Mouse (Mus musculus): Measurements from ENCODE around the gene Tmem270. TPM values are rescaled to one million over a fixed set of nuclear protein-coding genes. Genes with fewer than 3 reads are reported as not detected.

The Tmem270 gene
- not detected in 2 replicates for polyA plus RNA-seq (2015; fragmentation: Nextera tagmentation; extraction: Ambion mirVana)

DNA sequence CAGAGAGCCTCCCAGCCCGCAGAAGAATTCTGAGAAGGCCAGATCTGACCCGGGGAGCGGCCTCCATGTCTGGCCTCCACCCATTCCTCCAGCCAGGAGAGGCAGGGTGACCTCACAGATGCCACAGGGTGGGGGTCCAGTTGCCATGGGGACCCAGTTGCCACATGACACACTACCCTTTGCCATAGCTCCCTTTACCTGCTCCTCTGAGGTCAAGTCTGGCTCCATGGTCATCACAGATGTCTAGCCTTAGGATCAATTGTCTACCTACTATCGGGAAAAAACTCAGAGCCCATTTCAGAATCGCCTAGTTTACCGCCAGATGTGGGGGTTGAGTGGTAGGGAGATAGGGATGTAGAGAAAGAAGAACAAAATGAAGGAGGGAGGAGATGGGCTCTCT, at the start of gene Tmem270:
Tmem270 (minus strand) TSS at position 101 of the 400 bp plus-strand sequence.
- no peak within 1 kb of the TSS for H3K27ac ChIP-seq
- WGBS, result 83% methylated on average over 6 of the region's 6 CpGs
- H3K4me3 ChIP-seq (replicated peaks), result no peak within 1 kb of the TSS
- 0 out of 2 replicates have a peak, but pooled peaks have one; percentile 11 for ATAC-seq (ENCODE audit: insufficient read depth, low FRiP score, low read depth)
- H3K4me1 ChIP-seq, result no peaks in the 10 kb centered on the region
- H3K9me3 ChIP-seq, result no peaks in the 10 kb centered on the region
- H3K9ac ChIP-seq, result no peak within 1 kb of the TSS
- no peaks in the 10 kb centered on the region for H3K36me3 ChIP-seq
- no peaks in the 10 kb centered on the region for H3K27me3 ChIP-seq (replicated peaks)
- no peak within 1 kb of the TSS for H3K4me2 ChIP-seq

DNA sequence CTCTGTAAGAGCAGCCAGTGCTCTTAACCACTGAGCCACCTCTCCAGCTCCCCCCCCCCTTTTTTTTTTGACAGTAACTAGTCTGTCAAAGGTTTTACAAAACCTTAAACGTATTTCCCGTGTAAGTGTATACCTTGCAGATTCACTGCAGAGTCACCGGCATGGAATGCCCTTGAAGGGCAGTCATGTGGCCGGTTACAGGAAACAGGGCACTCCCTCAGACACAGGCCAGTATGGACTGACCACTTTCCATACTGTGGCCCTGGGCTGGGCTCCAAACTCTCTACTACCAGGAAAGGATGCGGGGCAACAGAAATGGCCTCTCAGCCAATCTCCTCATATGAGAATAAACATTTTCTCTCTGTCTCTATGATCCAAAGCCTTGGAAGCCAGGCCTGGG, 49.0 kb upstream of the Tmem270 start:
- no peak for ATAC-seq (ENCODE audit: insufficient read depth, low FRiP score, low read depth)
- H3K9ac ChIP-seq, result no peak overlapping the region
- H3K27ac ChIP-seq, result no peak overlapping the region
- H3K36me3 ChIP-seq, result no peaks in the 10 kb centered on the region
- H3K27me3 ChIP-seq (replicated peaks), result no peaks in the 10 kb centered on the region
- 64% methylated on average over 5 of the region's 5 CpGs for WGBS
- no peak overlapping the region for H3K4me2 ChIP-seq
- H3K9me3 ChIP-seq, result no peaks in the 10 kb centered on the region
- H3K4me3 ChIP-seq (replicated peaks), result no peak overlapping the region
- H3K4me1 ChIP-seq, result peaks cover 9% of the 10 kb centered on the region

DNA sequence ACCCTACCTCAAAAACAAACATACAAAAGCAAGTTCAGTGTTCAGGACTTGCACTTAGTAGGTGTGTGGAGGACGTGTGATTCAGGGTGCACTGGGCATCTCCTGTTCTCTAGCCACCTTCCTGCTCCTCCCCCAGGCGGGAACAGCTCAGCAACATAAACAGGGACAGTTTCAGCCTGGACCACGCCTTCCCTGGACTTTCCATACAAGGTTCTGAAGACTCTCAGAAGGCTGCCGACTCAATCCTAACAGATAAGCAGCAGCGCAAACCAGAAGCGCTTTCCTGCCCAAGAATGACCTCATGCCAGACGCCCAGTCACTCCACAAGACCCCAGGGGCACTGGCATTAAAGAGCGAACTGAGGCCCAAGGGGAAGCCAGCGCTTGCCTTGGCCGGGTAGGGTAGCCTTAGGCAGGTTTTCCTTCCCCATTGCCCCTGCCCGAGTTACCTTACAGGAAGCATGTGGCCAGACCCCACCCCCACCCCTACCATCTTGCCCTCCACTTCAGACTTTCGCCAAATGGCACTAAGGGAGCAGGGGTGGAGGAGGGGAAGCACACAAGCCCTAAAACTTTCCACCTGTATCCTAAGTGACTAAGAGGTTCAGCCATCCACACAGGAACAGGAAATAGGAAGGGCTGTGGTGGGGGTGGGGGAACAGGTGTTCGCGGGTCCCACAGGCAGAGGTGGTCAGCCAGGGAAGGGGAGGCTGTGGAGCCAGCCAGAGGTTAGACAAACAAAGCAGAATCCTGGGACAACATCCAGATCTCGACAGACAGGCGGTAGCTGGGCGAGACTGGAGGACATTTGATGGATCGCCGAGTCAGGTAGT, 44.7 kb upstream of the Tmem270 start:
- peak; percentile 32; the same call in 1 of the 2 replicates for ATAC-seq (ENCODE audit: insufficient read depth, low FRiP score, low read depth)
- 6% methylated on average over 19 of the region's 19 CpGs for WGBS
- Histone ChIP-seq H3K27ac (peak overlapping the region; percentile 81), H3K4me3 (replicated peaks) (0 out of 2 replicates have a peak overlapping the region, but pooled peaks have one; percentile 1), H3K9me3 (no peaks in the 10 kb centered on the region), H3K4me2 (peak overlapping the region; percentile 47), H3K27me3 (replicated peaks) (0 out of 2 replicates have a peak, but pooled peaks cover 7% of the 10 kb centered on the region), H3K4me1 (peaks cover 17% of the 10 kb centered on the region), H3K36me3 (no peaks in the 10 kb centered on the region), H3K9ac (no peak overlapping the region)

DNA sequence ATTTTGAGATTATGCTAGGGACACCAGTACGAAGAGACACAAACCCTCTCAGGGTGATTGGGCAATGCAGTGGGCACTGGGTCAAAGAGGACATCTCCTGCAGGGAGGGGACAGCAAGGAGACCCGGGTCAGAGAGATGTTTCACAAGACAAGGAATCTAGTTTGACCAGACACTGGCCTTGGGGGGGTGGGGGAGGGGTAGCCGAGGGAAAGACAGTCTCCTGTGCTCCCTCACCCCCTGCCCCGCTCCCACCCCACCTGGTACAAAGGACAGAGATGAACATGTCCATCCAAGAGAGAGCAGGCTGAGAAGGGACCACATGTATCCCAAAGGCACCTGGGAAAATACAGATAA, 41.5 kb upstream of the Tmem270 start:
- no peak for ATAC-seq (ENCODE audit: insufficient read depth, low FRiP score, low read depth)
- H3K4me1 ChIP-seq, result peaks cover 17% of the 10 kb centered on the region
- H3K4me3 ChIP-seq (replicated peaks), result no peak overlapping the region
- H3K4me2 ChIP-seq, result no peak overlapping the region
- WGBS, result 53% methylated on average over 4 of the region's 4 CpGs
- 0 out of 2 replicates have a peak, but pooled peaks cover 12% of the 10 kb centered on the region for H3K27me3 ChIP-seq (replicated peaks)
- H3K9me3 ChIP-seq, result no peaks in the 10 kb centered on the region
- no peak overlapping the region for H3K9ac ChIP-seq
- H3K27ac ChIP-seq, result peak overlapping the region; percentile 85; the same call in 1 of the 2 replicates
- H3K36me3 ChIP-seq, result no peaks in the 10 kb centered on the region

DNA sequence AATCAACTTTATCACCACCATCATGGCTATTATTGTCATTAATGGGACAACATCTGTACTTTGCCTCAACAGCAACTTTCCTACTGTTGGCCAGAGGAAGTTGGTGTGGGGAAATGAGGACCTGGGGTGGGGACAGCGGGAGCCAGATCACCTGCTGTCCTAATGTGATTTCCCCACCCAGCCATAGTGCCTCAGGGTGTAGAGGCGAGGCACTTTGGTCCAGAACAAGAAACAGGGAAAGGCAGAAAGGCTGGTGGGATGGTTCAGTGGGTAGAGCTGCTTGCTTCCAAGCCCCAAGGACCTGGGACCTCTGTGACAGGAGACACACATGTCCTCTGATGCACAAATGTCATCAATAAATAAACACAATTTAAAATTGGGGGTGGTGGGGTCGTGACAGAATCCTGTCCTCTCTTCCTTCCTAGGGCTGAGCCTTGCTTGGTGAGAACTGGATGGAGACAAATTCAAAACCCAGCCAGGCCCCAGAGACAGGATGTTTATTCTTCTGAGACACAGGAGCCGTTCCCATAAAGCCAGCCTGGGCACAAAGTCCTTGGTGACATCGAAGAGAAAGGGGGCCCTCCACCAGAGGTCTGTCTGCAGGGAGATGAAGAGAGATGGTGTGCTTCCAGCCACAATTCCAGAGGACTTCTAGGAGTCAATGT, 41.0 kb upstream of the Tmem270 start:
- 38% methylated on average over 5 of the region's 5 CpGs for WGBS
- peak overlapping the region; percentile 85 for H3K27ac ChIP-seq
- no peaks in the 10 kb centered on the region for H3K36me3 ChIP-seq
- no peak overlapping the region for H3K9ac ChIP-seq
- peak overlapping the region; percentile 43 for H3K4me2 ChIP-seq
- H3K9me3 ChIP-seq, result no peaks in the 10 kb centered on the region
- H3K4me3 ChIP-seq (replicated peaks), result no peak overlapping the region
- H3K4me1 ChIP-seq, result peaks cover 17% of the 10 kb centered on the region
- H3K27me3 ChIP-seq (replicated peaks), result 0 out of 2 replicates have a peak, but pooled peaks cover 12% of the 10 kb centered on the region
- ATAC-seq (ENCODE audit: insufficient read depth, low FRiP score, low read depth), result no peak

DNA sequence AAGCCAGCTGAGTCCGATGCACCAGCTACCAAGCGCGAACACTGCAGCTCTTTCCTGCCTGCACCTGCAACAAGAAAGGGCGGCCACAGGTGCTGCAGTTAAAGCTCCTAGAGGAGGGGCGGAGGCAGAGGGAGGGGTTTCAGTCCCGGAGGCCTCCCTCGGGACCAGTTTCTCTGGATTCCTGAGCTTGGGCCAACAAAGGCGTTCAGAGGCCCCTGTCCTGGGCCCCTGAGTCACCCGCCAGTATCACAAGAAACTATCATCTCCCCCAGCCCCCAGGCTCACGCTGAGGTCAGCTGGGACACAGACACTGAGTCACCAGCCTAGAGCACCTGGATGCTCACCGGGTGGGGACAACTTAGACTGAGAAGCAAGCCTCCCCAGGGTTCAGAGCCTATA, 40.3 kb upstream of the Tmem270 start, which contains the start of gene Cldn4:
Cldn4 (minus strand) TSS at position 78 of the 399 bp plus-strand sequence.
- Histone ChIP-seq H3K27ac (peak within 1 kb of the TSS; percentile 85), H3K36me3 (no peaks in the 10 kb centered on the region), H3K4me2 (peak within 1 kb of the TSS; percentile 43), H3K9me3 (no peaks in the 10 kb centered on the region), H3K27me3 (replicated peaks) (0 out of 2 replicates have a peak, but pooled peaks cover 12% of the 10 kb centered on the region), H3K4me1 (peaks cover 21% of the 10 kb centered on the region), H3K4me3 (replicated peaks) (peak within 1 kb of the TSS; percentile 46), H3K9ac (peak within 1 kb of the TSS; percentile 44)
- peak; percentile 76 for ATAC-seq (ENCODE audit: insufficient read depth, low FRiP score, low read depth)
- WGBS, result 16% methylated on average over 11 of the region's 11 CpGs

DNA sequence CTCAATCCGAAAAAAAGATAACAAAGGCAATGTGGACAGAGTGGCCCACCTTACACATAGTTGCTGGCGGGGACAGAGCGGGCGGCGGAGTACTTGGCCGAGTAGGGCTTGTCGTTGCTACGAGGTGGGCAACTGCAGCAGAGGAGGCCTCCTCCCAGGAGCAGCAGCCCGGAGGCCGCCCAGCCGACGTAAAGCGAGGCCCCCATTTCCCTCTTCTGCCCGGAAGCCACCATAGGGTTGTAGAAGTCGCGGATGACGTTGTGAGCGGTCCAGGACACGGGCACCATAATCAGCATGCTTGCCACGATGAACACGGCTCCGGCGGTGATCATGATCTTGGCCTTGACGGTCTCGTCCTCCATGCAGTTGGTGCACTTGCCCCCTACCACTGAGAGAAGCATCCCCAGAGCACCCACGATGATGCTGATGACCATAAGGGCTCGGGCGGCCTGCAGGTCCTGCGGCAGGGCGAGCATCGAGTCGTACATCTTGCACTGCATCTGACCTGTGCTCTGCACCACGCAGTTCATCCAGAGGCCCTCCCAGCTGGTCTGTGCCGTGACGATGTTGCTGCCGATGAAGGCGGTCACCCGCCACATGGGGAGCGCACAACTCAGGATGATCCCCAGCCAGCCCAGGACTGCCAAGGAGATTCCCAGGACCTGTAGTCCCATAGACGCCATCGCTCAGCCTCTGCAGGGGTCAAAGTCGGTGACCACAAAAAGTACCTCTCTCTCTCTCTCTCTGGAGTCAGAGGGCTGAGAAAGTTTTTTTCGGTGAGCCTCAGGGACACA, 39.7 kb upstream of the Tmem270 start:
- H3K9me3 ChIP-seq, result no peaks in the 10 kb centered on the region
- H3K27ac ChIP-seq, result peak overlapping the region; percentile 85
- peak overlapping the region; percentile 44 for H3K9ac ChIP-seq
- peak overlapping the region; percentile 46 for H3K4me3 ChIP-seq (replicated peaks)
- no peaks in the 10 kb centered on the region for H3K36me3 ChIP-seq
- 24% methylated on average over 43 of the region's 43 CpGs for WGBS
- H3K4me1 ChIP-seq, result peaks cover 17% of the 10 kb centered on the region
- 0 out of 2 replicates have a peak, but pooled peaks cover 12% of the 10 kb centered on the region for H3K27me3 ChIP-seq (replicated peaks)
- H3K4me2 ChIP-seq, result peak overlapping the region; percentile 43
- ATAC-seq (ENCODE audit: insufficient read depth, low FRiP score, low read depth), result 0 out of 2 replicates have a peak, but pooled peaks have one; percentile 3

DNA sequence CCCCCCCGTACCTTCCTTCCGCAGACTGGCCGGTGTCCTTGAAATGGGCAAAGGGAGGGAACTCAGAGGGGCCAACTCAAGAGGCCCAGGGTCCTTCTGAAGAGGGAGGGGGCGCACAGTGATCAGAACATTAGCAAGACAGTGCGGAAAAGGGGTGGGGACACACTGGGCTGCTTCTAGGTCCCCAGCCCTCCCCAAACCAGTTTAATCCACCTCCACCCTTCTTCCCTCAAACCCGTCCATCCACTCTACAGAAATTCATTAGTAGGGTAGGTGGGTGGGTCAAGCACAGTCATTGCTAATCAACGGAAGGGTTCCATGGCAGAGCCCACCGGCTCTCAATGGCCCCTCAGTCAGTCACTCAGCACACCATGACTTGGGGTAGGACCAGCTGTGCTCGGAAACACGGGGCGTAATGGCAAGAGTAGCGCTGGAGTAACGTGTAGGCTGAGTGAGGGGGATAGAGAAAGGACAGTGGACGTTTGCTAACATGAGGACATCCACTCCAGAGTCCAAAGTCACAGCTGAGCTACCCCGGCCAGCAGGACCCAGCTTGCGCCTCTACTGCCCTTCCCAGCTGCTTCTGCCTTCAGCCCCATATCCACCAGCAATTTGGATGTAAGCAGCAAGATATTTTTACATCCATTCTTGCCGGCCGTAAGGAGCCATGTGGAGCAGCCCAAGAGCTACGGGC, 38.9 kb upstream of the Tmem270 start:
- H3K4me3 ChIP-seq (replicated peaks), result peak overlapping the region; percentile 46
- no peaks in the 10 kb centered on the region for H3K36me3 ChIP-seq
- 0 out of 2 replicates have a peak, but pooled peaks cover 12% of the 10 kb centered on the region for H3K27me3 ChIP-seq (replicated peaks)
- no peaks in the 10 kb centered on the region for H3K9me3 ChIP-seq
- H3K27ac ChIP-seq, result peak overlapping the region; percentile 85
- H3K4me1 ChIP-seq, result peaks cover 12% of the 10 kb centered on the region
- ATAC-seq (ENCODE audit: insufficient read depth, low FRiP score, low read depth), result no peak
- WGBS, result 39% methylated on average over 18 of the region's 19 CpGs
- H3K9ac ChIP-seq, result peak overlapping the region; percentile 44; the same call in 1 of the 2 replicates
- peak overlapping the region; percentile 43 for H3K4me2 ChIP-seq

DNA sequence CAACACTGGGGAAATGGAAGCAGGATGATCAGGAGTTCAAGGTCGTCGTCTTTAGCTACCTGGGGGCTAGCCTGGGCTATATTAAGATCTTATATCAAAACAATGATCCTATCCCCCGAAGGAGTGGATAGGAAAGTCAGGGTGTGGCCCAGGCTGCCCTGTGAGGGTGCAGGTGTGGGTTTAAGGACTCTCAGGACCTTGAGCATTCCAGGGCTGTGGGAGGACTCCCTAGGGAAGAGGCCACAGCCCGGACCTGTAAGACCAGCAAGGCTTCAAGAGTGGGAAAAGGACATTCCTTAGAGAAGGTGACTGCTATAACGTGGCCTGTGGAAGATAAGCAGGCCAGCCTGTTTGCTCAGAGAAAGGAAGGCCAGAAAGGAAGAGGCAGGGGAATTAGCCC, 37.6 kb upstream of the Tmem270 start:
- H3K9me3 ChIP-seq, result no peaks in the 10 kb centered on the region
- peak overlapping the region; percentile 43 for H3K4me2 ChIP-seq
- H3K4me1 ChIP-seq, result peaks cover 12% of the 10 kb centered on the region
- H3K27ac ChIP-seq, result peak overlapping the region; percentile 31; the same call in 1 of the 2 replicates
- 0 out of 2 replicates have a peak, but pooled peaks cover 12% of the 10 kb centered on the region for H3K27me3 ChIP-seq (replicated peaks)
- no peak overlapping the region; the same call in 1 of the 2 replicates for H3K4me3 ChIP-seq (replicated peaks)
- no peaks in the 10 kb centered on the region for H3K36me3 ChIP-seq
- WGBS, result 61% methylated on average over 5 of the region's 5 CpGs
- ATAC-seq (ENCODE audit: insufficient read depth, low FRiP score, low read depth), result no peak
- H3K9ac ChIP-seq, result no peak overlapping the region

DNA sequence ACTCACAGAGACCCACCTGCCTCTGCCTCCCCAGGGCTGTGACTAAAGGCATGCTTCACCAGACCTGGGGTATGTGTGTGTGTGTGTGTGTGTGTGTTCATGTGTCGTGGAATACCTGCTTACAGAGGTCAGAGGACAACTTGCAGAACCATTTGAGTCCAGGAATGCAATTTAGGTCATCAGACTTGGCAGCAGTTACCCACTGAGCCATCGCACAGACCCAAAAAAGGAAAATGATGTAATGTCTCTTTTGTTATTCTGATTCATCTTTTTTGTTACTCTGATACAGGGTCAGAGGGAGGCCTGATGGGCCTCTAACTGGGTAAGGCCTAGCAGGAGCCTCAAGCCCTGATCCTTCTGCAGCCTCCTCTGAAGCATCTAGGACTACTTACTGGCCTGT, 36.2 kb upstream of the Tmem270 start:
- Histone ChIP-seq H3K36me3 (no peaks in the 10 kb centered on the region), H3K27me3 (replicated peaks) (0 out of 2 replicates have a peak, but pooled peaks cover 12% of the 10 kb centered on the region), H3K9ac (no peak overlapping the region), H3K4me3 (replicated peaks) (no peak overlapping the region), H3K4me2 (no peak overlapping the region), H3K4me1 (peaks cover 12% of the 10 kb centered on the region), H3K9me3 (no peaks in the 10 kb centered on the region), H3K27ac (no peak overlapping the region)
- ATAC-seq (ENCODE audit: insufficient read depth, low FRiP score, low read depth), result no peak
- 72% methylated on average over 2 of the region's 2 CpGs for WGBS

All from stomach, embryonic 15.5 days (tissue).